Mouse (Mus musculus): ENCODE measurements around the gene Tmem268.

Tmem268 gene

DNA sequence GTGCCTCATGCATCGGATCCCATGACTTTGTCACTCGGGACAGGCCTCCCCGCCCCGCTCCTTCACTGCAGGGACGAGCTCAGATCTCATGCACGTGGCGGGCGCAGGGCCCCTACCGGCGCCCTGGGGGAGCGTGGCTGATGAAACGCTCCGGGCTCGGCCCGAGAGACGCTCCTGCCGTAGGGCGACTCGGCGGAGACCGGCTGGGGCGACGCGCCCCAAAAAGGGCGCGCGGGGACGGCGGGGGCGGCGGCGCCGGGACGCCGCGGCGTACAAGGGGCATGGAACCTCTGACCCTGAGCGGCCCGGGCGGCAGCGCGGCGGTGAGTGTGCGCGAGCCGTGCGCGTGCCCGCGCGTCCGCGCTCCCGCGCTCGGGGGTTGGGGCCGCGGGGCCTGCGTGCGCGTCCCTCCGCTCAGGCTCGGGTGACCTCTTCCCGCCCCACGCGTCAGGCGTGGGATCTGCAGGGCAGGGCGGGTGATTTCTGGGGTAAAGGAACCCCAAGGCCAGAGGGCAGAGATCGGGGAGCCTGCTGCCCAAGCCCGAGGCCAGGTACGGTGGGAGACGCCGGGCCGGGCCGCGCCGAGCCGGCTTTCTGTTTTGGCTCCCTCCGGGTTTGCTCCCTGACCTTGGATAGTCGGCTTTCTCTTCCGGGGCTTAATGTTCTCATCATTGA is at the start of gene Tmem268:
TSS of gene Tmem268 (plus strand) at position 375 of the 675 bp plus-strand sequence.
- peak; percentile 61 to 70 for DNase-seq (ENCODE audit: low read depth in 2 of 2, low spot score in 2 of 2)

GRCm38 (mm10) chr4:63512921-63513320 is 45.7 kb upstream of the Tmem268 start:
- DNase-seq (ENCODE audit: low read depth in 2 of 2, low spot score in 2 of 2) = no peak

- no peak for DNase-seq (ENCODE audit: low read depth in 2 of 2, low spot score in 2 of 2)
Observed at GRCm38 (mm10) chr4:63514454-63514984, 44.1 kb upstream of the Tmem268 start.

GRCm38 (mm10) chr4:63515021-63515420 is 43.6 kb upstream of the Tmem268 start:
- DNase-seq (ENCODE audit: low read depth in 2 of 2, low spot score in 2 of 2) = no peak

- DNase-seq (ENCODE audit: low read depth in 2 of 2, low spot score in 2 of 2) = no peak
Observed at GRCm38 (mm10) chr4:63521813-63522419, 36.7 kb upstream of the Tmem268 start.

GRCm38 (mm10) chr4:63525514-63525913 is 33.1 kb upstream of the Tmem268 start:
- no peak for DNase-seq (ENCODE audit: low read depth in 2 of 2, low spot score in 2 of 2)

DNA sequence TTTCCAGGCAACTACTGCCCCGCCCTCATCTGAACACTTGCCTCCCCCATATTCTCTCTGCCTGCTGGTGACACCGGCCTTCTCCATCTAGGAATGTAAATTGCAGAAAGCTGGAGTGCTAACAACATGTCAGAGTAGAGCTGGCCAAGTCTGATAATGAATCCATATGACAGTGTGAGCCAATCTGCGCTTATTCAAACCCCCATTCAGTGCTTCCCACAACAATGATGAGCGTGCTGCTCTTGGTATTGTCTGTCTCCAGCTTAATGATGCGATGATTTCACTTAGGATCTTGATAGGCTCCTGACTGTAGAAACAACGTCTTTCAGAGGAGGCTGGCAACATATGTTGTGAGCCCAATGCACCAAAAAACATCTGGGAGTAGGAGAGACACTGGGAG is 29.6 kb upstream of the Tmem268 start:
- no peak for DNase-seq (ENCODE audit: low read depth in 2 of 2, low spot score in 2 of 2)

DNA sequence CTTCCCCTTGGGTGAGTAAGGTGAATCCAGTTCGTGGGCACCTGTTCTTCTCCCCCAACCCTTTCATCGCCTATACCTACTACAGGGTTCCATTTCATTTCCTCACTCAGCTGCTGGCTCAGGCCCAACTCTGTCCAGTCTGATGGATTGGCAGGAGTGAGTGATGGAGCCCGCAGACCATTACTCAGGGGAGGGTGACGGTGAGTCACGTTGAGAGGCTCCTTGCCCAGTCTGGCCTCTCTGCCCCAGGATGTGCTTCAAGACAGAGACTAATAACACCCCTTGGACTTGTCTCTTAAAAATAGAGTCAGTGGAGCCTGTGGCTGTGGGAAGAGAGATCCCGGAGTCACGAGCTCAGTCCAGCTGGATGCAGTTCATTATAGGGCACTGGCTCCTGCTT is 28.2 kb upstream of the Tmem268 start:
- no peak for DNase-seq (ENCODE audit: low read depth in 2 of 2, low spot score in 2 of 2)

DNA sequence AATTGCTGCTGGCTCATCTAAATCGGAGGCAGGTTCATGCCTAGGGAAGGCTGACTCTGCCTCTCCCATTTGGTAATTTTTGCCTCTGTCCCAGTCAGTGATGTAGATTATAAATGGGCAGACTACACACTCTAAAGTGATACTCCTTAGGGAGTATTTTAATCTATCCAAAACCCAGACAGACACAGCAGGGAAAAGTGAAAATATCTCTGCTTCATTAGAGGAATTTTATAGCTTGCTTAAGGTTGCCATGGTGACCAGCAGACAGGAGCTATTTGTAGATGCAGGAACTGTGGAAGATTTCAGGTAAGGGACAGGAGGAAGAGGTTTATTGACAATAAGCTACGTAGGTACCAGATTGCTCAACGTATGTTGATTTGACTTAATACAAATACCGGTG is 21.0 kb upstream of the Tmem268 start:
- no peak for DNase-seq (ENCODE audit: low read depth in 2 of 2, low spot score in 2 of 2)

DNA sequence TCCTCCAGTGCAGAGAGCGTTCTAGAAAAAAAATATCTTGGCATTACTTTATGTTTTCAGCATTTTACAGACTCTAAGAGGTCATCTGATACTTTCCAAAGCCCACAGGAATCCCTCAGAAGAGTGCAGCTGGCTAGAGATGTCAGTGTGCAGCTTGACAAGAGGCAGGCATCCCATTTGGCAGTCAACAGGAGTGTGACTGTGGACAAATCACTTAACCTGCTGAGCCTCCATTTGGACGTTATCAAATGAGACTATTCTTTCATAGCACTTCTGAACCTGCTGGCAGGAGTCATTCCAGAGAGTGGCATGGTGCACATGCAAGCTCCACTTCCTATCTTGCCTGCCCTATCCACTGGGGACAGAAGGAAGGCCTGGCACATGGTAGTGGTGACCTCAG is 16.4 kb upstream of the Tmem268 start:
- no peak for DNase-seq (ENCODE audit: low read depth in 2 of 2, low spot score in 2 of 2)

DNA sequence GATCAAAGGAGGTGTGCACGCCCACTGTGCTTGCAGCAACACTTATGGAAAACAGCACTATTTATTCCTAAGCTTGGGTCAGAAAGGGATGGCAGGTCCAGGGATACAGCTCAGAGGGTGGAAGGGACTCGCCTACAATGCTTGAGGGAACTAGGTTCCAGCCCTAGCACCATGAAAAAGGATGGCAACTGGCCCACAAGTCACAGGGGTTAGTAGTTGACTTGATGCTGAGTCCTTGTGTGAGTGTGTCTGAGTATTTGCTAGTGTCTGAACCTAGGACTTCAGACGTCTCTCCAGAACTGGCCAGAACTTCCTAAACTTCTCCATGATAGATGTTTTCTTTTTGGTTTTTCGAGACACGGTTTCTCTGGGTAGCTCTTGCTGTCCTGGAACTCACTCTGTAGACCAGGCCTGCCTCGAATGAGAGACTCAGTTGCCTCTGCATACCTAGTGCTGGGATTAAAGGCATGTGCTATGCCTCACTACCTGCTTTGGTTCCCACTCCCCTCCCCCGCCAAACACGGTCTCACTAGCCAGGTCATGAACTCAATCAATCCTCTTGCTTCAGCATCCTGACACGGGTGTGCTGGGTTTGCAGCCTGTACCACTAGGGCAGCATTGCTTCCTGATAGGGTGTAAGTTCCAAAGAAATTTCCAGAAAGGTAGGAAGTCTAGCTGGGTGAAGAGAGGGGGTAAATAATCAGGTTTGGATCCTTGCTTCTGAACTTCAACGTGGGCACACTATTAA is 14.7 kb upstream of the Tmem268 start:
- DNase-seq (ENCODE audit: low read depth in 2 of 2, low spot score in 2 of 2) = no peak

- DNase-seq (ENCODE audit: low read depth in 2 of 2, low spot score in 2 of 2) = peak; percentile 86 to 92
Observed at GRCm38 (mm10) chr4:63544494-63545230, 13.9 kb upstream of the Tmem268 start, which contains the start of gene Atp6v1g1. Gene Atp6v1g1 (plus strand): TSS chr4:63544772.

- DNase-seq (ENCODE audit: low read depth in 2 of 2, low spot score in 2 of 2) = no peak
Observed at GRCm38 (mm10) chr4:63545231-63545958, 13.2 kb upstream of the Tmem268 start.

GRCm38 (mm10) chr4:63546441-63547055 is 12.0 kb upstream of the Tmem268 start:
- DNase-seq (ENCODE audit: low read depth in 2 of 2, low spot score in 2 of 2) = no peak

DNA sequence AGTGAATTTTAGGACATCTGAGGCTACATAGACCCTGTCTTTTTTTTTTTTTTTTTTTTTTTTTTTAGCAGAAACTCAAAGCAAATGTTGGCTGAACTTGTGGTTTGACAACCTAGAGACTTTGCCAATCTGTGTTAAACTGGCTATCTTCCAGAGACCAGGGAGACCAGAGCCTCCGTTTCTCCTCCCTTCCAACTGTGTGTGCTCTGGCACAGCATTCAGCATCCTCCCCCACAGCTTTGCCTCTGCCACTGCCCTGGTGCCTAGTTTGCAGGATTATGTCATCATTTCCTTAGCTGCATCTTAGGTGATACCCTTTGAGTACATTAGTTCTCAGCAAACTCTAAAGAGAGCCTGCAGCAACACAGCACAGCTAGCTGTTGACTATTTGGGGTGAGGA is 10.8 kb upstream of the Tmem268 start:
- no peak for DNase-seq (ENCODE audit: low read depth in 2 of 2, low spot score in 2 of 2)

- DNase-seq (ENCODE audit: low read depth in 2 of 2, low spot score in 2 of 2) = peak; percentile 33 to 43
Observed at GRCm38 (mm10) chr4:63548491-63548890, 10.1 kb upstream of the Tmem268 start.

GRCm38 (mm10) chr4:63550908-63551307 is 7.7 kb upstream of the Tmem268 start:
- DNase-seq (ENCODE audit: low read depth in 2 of 2, low spot score in 2 of 2) = no peak

GRCm38 (mm10) chr4:63552865-63553264 is 5.7 kb upstream of the Tmem268 start:
- no peak for DNase-seq (ENCODE audit: low read depth in 2 of 2, low spot score in 2 of 2)

- DNase-seq (ENCODE audit: low read depth in 2 of 2, low spot score in 2 of 2) = no peak
Observed at GRCm38 (mm10) chr4:63553789-63554576, 4.6 kb upstream of the Tmem268 start.

All from CD8-positive naive resting alpha-beta T cell, adult 2 months (primary cell).